Mouse (Mus musculus): Measurements from ENCODE around the gene Ndufa5.
A peak's percentile ranks its signal among the peaks of the same experiment; 100 is the strongest.

Ndufa5 gene

GRCm38 (mm10) chr6:24516197-24516596 lies 11.6 kb downstream of the Ndufa5 start:
- DNase-seq (ENCODE audit: low read depth): peak; percentile 70

- no peak for DNase-seq (ENCODE audit: low read depth)
These were observed 13.1 kb downstream of the Ndufa5 start, which contains the start of gene Iqub for GRCm38 (mm10) chr6:24514552-24515284. TSS of gene Iqub (minus strand) at chr6:24515067.

GRCm38 (mm10) chr6:24504141-24504540 lies 23.7 kb downstream of the Ndufa5 start:
- DNase-seq (ENCODE audit: low read depth): no peak

- DNase-seq (ENCODE audit: low read depth): peak; percentile 48
These were observed 37.5 kb downstream of the Ndufa5 start for GRCm38 (mm10) chr6:24490341-24490740.

GRCm38 (mm10) chr6:24486530-24486929 lies 41.3 kb downstream of the Ndufa5 start:
- no peak for DNase-seq (ENCODE audit: low read depth)

GRCm38 (mm10) chr6:24470571-24471132 lies 57.2 kb downstream of the Ndufa5 start:
- no peak for DNase-seq (ENCODE audit: low read depth)

- no peak for DNase-seq (ENCODE audit: low read depth)
These were observed 57.7 kb downstream of the Ndufa5 start for GRCm38 (mm10) chr6:24470135-24470534.
